Mouse (Mus musculus) olfactory bulb, adult 2 months (tissue): ENCODE data around the gene Dot1l.

Source experiments
- CTCF ChIP-seq: fragments of 200-500 bp; IDR thresholded peaks from 2 replicates; pipeline ENCODE4 v1.5.1; 2012; ENCODE audit warnings: low read depth, mild to moderate bottlenecking, low read length, moderate library complexity; ENCODE audit not compliant: insufficient read depth
- POLR2A ChIP-seq: fragments of 200-500 bp; IDR thresholded peaks from 2 replicates; pipeline ENCODE4 v1.6.1; 2012; ENCODE audit warnings: mild to moderate bottlenecking, low read depth, low read length, moderate library complexity; ENCODE audit not compliant: insufficient read depth

GRCm38 (mm10) chr10:80741634-80742179 is 13.3 kb upstream of the Dot1l start:
- TF ChIP-seq CTCF (no peak), POLR2A (no peak)
